Mouse (Mus musculus) gastrocnemius, adult 8-10 months (tissue): ENCODE data around the gene Ccdc102a. TPM values are rescaled to one million over a fixed set of nuclear protein-coding genes. Genes with fewer than 3 reads are reported as not detected.

Experiments used
- DNase-seq, 2 experiments: peaks; one replicate each; pipeline ENCODE4 v3.0.0; 2022; ENCODE audit warnings: low spot score in 2 of 2
- total RNA-seq, 4 experiments: library from RNA; stranded (reverse); gene quantifications; 2 replicates each; pipeline ENCODE4 v1.2.4; 2022

The Ccdc102a gene
- total RNA-seq = 1 to 10 TPM; 2.5 to 3.5 (median 3.1) TPM

DNA sequence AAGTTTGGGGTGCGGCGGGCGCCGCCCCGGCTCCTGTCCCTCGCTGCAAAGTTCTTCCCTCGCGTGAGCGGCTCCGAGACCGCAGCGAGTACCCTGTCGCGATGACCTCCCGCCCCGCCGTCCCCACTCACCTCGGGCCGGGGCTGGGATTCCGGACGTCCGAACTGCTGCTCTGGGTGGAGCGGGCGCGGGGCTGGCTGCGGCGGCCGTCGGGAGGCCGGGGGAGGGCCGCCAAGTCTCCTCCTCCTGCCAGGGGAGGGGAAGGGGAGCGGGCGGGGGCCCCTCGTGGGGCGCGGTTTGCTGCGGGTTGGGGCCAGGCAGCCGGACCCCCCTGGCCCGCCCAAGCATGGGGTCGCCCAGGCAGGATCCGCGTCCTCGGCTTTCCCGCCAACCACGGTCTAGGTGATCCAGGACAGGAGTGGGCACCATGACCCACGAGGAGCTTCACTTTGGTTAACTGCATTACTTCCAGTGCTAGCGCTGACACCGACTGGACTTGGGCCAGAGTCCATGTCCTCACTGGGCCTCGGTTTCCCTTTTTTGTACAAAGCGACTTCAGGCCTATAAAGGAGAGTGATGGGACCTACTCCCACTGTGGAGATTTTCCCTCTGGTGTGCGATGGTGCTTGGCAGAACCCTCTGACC lies at the start of gene Ccdc102a:
Gene Ccdc102a (minus strand): TSS at position 248 of the 645 bp plus-strand sequence.
- peak in 1 of 2 experiments; percentile 57 for DNase-seq

DNA sequence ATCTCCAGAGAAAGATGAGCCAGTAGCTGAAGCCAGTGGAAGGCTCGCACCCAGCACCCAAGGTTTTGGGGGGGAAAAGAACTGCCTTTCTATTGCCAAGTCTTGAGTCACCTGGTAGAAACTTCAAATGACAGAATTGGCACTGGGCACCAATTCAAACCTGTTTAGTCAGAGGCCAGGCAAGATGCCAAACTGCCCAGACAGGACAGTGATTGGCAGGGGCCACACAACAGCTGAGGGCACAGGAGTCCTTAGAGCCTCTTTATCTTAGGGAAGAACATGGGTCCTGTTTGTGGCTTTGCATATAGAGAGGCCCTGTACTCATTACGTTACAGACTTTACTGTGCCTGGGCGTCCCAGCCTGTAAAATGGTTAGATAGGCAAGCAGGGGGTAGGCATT lies 49.7 kb upstream of the Ccdc102a start:
- DNase-seq = no peak

DNA sequence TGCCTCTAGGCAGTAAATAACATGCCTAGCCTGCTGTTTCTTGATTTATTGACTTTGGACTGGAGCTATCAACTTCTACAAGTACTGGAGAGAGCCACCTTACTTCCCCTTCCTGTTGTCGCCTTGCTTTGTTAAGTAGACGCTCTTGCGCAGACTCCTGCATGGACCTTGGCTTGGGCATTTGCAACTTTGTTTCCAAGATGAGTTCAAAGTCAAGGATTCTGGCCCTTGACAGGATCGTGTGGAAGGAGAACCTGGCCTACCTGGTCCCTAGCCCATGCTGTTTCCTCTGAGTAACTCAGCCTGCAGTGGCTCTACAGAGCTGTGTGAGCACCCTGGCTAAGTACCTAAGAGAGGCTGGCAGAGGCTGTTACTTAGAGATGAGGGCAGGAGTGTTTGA lies 49.2 kb upstream of the Ccdc102a start:
- no peak for DNase-seq

DNA sequence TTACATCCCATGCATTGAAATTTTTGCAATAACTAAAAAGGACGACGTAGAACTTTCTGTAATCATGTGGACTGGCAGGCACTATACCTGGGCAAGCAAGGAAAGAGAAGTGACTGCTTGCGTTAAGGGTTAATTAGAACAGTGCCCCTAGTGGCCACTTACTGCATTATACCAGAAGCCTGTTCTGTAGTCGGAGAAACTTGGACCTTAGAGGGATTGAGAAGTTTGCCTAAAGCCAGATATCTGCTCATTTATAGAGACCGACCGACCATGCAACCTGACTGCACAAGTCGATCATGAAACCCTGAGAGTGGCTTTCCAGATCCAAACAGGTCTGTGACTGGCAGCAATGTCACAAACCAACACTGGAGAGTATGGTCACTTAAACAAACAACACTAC lies 48.7 kb upstream of the Ccdc102a start:
- no peak for DNase-seq

DNA sequence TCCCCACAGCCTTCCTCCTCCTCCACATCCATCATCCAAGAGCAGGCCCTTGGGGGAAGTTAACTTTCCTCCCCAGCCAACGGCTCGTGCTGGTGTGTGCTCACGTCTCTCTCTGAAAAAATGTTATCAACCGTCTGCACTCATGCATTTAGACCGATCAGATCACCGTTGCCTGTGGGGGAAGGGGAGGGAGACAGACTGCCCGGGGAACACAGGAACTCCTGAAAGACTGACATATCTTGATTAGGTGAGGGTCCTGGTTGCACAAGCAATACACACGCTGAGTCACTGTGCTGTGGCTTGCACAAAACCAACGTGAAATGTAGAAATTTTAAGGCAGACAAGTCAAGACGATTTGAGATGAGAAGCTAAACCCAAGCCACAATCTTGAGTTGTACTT lies 46.9 kb upstream of the Ccdc102a start:
- no peak for DNase-seq

DNA sequence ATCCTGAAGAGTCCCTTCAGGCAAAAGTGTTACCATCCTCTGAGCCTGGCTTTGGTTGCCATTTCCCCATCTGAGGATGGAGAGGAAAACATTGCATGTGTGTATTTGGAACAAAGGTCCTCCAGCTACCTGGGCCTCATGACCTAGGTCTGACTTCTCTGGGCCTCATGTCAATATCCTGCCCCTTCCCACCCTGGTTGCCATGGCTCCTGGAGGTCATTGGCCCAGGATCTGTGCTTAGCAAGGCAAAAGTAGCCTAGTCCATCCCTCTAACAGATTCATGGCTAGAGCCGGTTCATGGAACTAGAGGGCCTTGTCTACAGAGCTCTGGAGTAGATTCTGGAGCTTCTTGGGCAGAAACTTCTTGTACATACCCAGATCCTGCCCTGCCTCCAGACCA lies 44.3 kb upstream of the Ccdc102a start:
- DNase-seq = no peak

DNA sequence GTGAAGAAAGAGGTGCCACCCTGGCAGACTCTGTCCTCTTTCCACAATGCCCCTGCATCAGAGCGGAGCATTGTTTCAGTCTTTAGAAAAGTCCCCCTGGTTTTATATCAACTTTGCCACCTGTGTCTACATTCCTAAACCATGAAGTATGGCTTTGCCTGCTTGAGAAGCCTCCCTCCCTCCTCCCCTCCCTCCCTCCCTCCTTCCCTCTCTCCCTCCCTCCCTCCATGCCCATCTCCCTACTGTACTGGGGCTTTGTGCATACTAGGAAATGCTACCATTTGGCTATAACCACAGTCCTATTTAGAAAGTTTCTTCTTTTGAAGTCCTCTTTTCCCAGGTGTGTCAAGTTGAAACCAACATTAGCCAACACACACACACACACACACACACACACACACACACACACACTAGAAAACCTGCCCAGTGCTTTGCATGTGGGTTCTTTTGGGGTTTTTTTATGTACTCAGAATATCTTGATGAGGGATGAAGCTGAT lies 38.2 kb upstream of the Ccdc102a start:
- no peak for DNase-seq

DNA sequence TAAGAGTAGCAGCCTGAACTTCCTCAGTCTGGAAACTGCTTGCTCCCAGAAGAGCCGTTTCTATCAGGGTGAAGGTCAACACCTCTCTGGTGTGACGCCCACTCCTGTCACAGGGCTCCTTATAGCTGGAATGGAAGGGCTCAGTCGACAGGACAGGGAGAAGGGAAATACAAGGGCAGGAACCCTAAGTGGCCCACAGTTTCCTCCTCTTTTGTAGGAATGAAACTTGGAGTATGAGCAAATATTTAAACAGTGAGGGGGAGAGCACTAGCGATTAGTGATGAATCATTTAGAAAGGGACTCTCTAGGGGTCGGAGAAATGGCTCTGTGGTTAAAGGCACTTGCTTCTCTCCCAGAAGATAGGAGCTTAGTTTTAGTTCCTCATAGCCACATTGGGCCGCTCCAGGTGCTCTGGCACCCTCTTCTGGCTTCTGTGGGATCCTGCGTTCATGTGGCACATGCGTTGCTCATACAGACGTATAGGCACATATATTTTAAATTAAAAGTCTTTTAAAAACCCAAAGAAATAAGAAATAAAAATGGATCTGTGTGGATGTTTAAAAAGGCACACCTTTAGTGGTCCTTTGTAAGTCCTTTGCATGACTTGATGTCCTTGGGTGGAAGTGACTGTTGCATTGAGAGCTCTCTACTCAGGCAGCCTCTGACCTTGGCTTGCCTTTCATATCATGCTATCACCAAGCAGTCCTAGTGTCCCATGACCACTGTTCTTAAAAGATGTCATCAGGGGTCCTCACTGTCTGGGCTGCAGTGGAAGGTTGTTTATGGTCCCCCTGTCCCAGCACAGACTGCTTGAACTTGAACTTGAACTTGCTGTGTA lies 37.2 kb upstream of the Ccdc102a start:
- no peak for DNase-seq

DNA sequence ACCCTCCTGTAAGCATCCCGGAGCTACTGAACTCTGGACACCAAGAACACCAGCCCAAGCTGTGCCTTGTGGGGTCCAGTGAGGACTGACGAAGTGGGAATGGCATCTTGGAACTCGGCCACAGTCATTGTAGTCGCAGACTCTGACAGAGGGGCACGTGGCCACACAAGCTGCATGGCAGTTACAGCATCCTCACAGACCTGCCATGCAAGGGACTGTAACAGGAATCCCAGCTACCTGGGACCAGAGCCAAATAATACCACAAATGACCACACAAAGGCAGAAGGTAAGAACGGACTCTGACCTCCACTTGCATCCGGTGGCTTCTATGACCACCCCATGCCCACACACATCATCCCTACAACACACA lies 36.5 kb upstream of the Ccdc102a start:
- DNase-seq = no peak

DNA sequence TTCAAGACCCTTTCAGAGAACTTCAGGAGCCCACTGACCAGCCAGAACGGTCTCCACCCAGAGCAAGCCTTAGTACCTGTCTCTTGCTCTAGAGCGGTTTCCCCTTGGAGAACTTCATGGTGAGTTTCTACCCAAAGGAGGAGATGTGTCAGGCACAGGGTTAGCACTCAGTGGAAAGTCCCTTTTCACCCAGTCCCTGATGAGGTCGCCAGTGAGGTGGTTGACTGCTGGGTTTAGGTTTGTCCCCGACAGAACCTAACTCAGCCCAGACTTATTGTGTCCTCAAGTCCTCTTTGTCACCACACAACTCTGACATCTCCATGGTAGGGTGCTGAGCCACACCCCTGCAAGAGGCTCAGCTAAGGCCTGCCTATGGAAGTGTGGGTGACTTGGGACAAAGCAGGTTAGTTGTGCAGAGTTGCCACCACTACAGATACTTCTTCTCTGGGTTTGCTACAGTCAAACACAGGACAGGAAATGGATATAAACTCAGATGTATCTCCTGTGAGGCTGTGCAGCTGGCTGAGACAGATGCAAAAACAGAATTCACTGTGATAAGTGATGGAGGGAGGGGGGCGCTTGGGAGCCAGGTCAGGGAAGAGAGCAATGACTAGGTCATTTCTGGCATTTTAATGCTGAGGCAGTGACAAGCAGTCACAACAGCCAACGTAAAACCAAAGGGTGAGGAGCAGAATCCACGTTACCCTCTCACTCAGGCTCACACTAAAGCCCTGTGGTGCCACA lies 35.9 kb upstream of the Ccdc102a start:
- DNase-seq = no peak

DNA sequence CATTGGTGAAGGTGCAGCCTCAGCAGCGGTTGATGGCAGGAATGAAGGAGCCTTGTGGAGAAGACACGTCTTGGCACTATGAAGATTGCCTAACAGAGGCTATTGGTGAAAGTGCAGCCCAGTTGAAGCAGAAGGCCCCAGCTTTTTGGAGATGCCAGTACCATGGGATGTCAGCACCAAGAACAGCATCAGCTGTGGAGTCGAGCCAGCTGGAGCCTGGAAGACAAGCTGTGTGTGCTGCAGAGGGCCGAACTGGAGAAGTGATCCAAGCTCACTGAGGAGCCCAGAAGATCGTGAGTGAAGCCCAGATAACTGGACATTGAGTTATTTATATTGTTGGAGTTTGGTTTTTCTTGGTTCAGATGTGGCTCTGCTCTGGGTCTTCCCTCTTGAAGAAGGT lies 34.2 kb upstream of the Ccdc102a start:
- no peak for DNase-seq

DNA sequence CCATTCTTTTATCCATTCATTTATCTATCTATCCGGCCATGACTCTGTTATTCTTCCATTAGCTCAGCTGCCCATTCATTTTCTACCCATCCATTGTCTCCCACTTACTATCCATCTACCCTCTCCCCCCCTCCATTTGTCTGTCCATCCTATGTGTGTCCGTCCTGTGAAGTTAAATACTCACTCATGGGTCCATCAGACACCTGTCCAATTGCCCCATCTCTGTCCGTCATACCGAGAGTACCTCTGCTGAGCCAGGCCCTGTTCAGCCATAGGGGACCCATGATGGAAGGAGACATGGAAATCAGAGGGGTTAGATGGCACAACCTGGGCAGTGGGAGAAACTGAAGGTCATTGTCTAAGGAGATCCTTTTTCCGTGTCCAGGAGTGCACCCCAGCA lies 32.6 kb upstream of the Ccdc102a start:
- DNase-seq = no peak

DNA sequence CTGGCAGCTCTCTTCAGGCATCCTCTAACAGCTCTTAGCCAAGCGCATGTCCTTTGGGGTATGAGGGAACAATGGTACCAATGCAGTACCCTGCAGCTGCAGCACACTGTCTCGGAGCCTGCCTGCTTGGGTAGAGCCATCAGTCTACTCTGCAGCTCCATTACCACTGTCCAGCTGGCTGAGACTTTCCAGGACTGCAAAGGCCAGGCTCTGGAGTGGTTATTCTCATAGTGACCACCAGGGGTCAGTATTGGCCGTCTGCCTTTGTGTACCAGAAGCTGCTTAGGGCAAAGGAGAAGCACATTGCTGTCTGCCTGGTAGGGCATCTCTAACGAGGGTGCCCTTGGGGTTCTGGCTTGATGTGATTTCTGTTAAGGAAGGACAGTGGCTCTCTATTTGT lies 32.1 kb upstream of the Ccdc102a start:
- peak; percentile 37 to 50 for DNase-seq

DNA sequence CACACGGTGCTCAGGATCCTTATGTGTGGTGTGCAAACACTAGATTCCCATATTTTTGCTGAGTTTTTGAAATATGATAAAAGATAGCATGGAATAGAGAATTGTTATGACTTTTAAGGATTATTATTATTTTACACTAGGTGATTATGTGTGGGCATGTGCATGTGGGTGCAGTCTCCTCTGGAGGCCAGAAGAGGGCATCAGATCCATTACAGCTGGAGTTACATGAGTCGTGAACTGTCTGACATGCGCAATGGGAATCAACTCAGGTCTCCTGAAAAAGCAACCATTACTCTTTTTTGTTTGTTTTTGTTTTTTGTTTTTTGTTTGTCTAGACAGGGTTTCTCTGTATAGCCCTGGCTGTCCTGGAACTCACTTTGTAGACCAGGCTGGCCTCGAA lies 31.1 kb upstream of the Ccdc102a start:
- DNase-seq = no peak

DNA sequence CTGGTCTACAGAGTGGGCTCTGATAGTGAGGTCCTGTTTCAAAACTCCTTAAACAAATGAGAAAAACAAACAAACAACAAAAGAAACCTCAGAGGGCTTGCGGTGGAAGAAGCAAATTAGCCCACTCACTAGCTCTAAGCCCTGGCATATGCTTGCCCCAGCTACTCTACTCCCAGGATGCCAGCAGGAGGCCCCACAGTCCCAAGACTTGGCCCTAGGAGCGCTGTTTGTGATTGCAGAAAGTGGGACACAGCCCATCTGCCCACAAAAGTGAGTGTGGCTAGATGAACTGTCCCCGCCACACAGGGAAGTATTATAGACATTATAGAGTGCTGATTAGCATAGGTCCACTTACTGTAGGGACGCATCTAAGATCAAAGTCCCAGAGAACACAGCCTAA lies 30.5 kb upstream of the Ccdc102a start:
- no peak for DNase-seq

DNA sequence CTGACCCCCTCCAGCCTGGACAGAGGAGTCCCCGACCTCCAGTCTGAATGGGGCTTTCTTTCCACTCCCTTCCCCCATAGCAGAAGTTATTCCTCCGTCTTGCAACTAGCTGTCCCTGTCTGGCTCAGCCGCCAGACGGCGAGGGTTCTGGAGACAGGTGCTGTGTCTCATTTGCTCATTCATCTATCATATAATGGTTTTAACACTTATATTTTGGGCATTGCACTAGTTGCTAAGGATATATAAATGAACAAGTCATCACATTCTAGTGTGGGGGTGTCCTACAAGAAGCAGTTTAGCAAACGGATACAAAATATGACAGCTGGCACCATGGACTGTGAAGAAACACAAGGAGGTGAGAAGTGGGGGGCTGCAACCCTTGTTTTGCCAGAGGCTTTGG lies 27.3 kb upstream of the Ccdc102a start:
- no peak for DNase-seq

DNA sequence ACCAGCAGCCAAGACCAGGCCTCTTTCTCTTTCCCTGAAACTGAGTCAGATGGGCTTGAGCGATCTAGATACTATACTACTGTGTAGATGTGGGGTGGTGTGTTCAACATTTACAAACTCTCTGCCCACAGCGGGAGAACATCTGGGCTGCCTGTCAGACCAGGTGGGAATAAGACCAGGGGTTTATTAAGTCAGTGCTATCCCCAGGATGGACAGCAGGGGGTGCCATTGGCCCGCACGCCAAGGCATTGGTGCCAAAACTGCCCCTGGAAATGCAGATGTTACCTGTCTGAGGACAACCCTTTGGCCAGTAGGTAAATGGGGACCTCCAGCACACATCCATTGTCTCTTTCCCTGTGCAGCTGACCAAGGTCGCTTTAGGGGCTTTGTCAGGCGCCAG lies 24.7 kb upstream of the Ccdc102a start:
- peak; percentile 25 to 27 for DNase-seq

DNA sequence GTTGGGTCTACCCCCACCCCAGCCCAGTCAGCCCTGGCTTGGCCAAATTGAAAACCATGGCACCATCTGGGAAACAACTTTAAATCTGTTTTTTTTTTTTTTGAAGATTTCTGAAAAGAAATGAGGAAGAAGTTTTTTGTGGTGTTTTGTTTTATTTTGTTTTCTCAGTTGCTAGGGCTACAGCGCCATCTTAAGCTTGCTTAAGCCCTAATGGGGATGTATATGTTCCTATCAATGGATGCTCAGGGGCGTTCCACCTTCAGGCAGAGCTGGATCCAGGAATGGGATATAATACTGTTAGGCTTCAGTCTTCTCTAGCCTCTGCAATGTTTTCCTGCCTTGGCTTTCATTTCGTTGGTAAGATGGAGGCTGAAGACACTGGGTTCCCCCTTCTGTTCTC lies 17.3 kb upstream of the Ccdc102a start:
- no peak for DNase-seq

DNA sequence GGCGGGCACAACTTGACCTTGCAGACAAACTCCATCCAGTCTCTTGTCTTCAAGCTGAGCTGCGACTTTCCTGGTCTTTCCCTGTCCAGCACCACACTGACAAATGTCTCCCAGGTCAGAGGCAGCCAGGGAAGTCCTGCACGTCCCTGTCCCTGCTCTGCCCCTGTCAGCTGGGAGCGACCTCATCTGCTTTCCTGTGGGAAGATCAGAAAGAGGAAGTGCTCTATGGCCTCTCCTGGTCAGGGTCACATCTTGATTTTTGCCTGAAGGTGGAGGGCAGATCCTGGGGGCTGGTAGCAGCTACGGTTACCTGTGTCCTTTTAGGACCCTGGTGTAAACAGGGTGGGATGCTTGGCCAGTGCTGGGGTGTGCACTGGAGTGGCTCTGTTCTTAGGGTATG lies 16.0 kb upstream of the Ccdc102a start:
- DNase-seq = no peak

DNA sequence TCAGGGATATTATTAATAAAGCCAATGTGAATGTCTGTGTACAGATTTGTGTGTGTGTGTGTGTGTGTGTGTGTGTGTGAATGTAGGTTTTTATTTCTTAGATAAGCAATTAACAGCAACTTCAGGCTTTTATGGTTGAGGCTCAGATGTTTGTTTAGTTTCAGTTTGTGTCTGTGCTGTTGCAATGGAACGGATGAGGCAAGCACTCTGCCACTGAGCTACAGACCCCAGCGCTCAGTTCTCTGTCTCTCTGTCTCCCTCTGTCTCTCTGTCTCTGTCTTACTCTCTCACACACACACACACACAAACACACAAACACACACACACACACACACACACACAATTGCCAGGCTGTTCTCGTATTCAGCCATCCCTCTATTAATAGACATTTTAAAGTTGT lies 10.3 kb upstream of the Ccdc102a start:
- DNase-seq = no peak

DNA sequence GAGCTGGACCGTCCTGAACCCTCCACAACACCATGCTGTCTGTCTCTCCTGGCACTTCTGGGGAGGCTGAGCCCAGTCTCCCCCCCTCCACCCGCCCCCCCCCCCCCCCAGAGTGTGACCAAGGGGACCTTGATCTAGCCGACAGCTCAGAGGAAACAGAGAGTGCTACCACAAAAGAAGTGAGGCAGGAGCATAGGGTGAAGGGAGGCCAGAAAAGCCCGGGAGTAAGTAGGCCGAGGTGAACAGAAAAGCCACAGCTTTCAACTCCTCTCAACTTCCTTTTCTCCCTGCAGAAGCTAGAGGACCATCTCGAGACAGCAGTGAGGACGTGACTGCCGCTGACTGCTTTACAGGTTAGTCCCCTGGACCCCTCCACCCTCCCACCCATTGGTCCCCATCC lies 5.5 kb upstream of the Ccdc102a start, which contains the start of gene Adgrg5:
Gene Adgrg5 (plus strand): TSS at position 290 of the 400 bp plus-strand sequence.
- DNase-seq = no peak

DNA sequence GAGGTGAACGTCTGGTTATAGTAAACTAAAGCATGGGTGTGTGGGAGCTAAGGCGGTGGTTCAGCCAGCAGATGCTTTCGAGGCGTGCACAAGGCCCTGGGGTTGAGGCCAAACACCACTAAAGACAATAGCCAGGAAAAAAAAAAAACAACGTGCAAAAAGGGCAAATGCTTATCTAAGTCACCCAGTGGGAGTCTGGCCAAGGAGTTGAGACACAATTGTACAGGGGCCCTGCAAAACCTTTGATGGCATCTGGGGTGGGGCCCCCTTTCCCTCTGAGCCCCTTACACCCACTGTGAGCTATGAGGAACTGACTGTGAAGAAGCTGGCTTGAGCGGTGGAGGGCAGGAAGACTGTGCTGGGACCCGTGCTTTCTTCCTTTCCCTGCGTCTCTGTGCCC lies 4.7 kb upstream of the Ccdc102a start:
- DNase-seq = no peak
